Mouse (Mus musculus): ENCODE measurements at regions not wholly inside any gene's neighbourhood (a gene's known extent, or its start where the extent isn't known, plus 50 kb on each side); places are given as distances from the start of the nearest gene placed in this dataset.

GRCm38 (mm10) chr13:99847531-99847930 is 53.4 kb downstream of the Cartpt start:
- peak; percentile 28 for DNase-seq (ENCODE audit: extremely low spot score)

- no peak for DNase-seq (ENCODE audit: extremely low spot score)
Observed at GRCm38 (mm10) chr13:99842626-99843025, 58.3 kb downstream of the Cartpt start.

GRCm38 (mm10) chr13:99839446-99839845 is 61.4 kb downstream of the Cartpt start:
- no peak for DNase-seq (ENCODE audit: extremely low spot score)

DNA sequence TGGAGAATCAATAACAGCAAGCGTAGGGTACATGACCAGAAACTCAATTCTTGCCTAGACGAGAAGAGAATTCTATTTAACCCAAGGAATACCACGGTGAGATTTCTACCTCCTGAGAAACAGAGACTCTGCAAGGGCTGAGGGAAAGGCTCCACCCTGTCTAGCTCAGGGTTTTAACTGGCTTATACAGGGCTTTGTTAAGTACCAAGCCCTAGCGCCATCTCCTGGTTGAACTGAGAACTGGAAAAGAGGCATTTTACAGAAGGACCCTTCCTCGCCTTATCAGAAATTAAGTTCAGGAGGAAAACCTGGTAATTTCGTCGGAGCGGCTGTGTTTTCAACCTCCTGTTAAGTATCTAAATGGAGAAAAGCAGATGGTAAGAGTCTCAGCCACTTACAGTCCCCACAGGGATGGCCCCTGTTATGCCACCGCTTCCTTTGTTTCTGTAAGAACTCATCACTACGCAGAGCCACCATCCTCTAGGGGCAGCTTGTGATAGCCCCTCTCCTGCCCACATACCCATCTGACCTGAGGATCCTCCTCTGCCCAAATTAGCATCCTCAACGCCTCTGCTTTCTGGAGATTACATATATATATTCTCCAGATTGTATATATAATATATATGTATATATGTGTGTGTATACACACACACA is 63.0 kb downstream of the Cartpt start:
- peak; percentile 75 for DNase-seq (ENCODE audit: extremely low spot score)

- DNase-seq (ENCODE audit: extremely low spot score), result no peak
Observed at GRCm38 (mm10) chr13:99837180-99837579, 63.7 kb downstream of the Cartpt start.

GRCm38 (mm10) chr13:99836586-99836985 is 64.3 kb downstream of the Cartpt start:
- DNase-seq (ENCODE audit: extremely low spot score), result no peak

GRCm38 (mm10) chr13:99835518-99835917 is 65.4 kb downstream of the Cartpt start:
- no peak for DNase-seq (ENCODE audit: extremely low spot score)

- no peak for DNase-seq (ENCODE audit: extremely low spot score)
Observed at GRCm38 (mm10) chr13:99830080-99830724, 70.7 kb downstream of the Cartpt start.

GRCm38 (mm10) chr13:99827573-99827972 is 73.3 kb downstream of the Cartpt start:
- no peak for DNase-seq (ENCODE audit: extremely low spot score)

- DNase-seq (ENCODE audit: extremely low spot score), result no peak
Observed at GRCm38 (mm10) chr13:99824625-99825024, 76.3 kb downstream of the Cartpt start.

DNA sequence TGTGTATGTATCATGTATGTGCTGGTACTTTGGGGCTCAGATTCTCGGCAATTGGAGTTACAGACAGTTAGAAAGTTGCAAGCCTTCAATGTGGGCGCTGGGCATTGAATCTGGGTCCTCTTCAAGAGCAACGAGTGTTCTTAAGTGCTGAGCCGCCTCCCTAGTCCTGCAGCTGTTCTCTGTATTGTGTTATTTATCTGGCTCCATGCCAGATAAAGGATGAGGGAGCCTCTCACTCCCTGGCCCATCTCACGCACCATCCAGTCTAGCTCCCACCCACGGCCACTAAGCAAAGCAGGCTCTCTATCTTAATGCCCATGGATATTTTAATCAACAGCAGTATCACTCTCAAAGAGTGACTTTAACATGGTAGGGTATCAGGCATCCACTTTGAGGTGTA is 84.2 kb downstream of the Cartpt start:
- DNase-seq (ENCODE audit: extremely low spot score), result no peak

GRCm38 (mm10) chr13:99815786-99816185 is 85.1 kb downstream of the Cartpt start:
- no peak for DNase-seq (ENCODE audit: extremely low spot score)

DNA sequence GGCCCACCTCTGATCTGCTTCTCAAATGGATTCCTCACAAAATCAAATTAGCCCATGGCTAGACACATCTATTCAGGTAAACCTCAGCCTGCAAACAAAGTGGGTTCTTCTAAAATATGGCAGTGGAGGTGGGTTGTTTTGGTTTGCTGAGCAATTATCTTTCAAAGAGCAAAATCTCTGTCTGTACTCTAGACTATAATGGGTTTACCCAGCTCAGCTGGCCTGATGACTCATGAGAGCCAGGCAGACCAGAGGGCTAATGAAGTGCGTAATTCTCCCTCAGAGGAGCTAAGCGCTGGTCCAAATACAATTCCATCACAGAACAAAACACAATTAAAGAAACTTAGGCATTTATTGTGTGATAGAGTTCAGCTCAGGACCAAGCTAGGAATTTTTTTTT is 86.1 kb downstream of the Cartpt start:
- no peak for DNase-seq (ENCODE audit: extremely low spot score)

DNA sequence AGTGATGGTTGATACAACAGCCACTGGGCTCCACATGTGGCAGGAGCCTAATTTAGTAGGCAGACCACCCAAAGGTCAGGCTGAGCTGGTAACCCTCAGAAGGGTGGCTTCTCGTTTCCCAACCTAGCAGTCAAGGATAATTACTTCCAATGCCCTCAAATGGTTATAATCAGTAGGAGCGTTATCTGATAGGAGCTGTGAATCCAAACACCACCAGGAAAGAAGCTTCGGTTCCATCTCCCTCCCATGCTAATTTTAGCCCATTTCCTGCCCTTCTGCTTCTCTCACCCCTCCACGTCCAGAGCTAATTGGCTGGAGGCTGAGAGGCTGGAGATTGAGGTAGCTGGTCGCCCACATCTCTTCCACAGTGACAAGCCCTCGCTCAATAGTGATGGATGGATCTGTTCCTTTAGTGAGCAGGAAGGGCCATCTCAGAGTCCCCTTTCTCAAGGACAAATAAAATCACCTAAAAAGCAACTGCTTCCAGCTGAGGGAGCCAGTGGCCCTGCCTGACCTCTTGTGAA is 86.8 kb downstream of the Cartpt start:
- no peak for DNase-seq (ENCODE audit: extremely low spot score)

- DNase-seq (ENCODE audit: extremely low spot score), result no peak
Observed at GRCm38 (mm10) chr13:99794448-99794847, 106.4 kb downstream of the Cartpt start.

- DNase-seq (ENCODE audit: extremely low spot score), result no peak
Observed at GRCm38 (mm10) chr13:99793786-99794435, 107.0 kb downstream of the Cartpt start.

- no peak for DNase-seq (ENCODE audit: extremely low spot score)
Observed at GRCm38 (mm10) chr13:99793001-99793400, 107.9 kb downstream of the Cartpt start.

DNA sequence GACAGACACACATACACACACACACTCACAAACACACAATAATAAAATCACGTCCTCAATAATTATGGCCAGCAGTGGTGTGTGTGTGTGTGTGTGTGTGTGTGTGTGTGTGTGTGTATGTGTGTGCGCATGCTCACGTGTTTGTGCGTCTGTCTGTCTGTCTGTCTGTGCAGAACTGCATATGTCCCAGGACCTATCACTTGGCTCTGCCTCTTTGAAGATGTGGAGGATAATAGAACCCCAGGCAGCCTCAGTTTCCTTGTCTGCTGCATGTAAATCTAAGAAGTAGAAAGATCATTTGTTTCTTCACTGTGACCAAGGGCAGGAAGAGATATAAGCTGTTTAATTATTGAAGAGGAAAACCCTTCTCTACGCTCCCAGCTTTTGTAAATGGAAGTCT is 109.9 kb downstream of the Cartpt start:
- no peak for DNase-seq (ENCODE audit: extremely low spot score)

- no peak for DNase-seq (ENCODE audit: extremely low spot score)
Observed at GRCm38 (mm10) chr13:99787760-99788159, 113.1 kb downstream of the Cartpt start.

- no peak for DNase-seq (ENCODE audit: extremely low spot score)
Observed at GRCm38 (mm10) chr13:99785427-99785826, 115.5 kb downstream of the Cartpt start.

GRCm38 (mm10) chr13:99784314-99784713 is 116.6 kb downstream of the Cartpt start:
- DNase-seq (ENCODE audit: extremely low spot score), result no peak

DNA sequence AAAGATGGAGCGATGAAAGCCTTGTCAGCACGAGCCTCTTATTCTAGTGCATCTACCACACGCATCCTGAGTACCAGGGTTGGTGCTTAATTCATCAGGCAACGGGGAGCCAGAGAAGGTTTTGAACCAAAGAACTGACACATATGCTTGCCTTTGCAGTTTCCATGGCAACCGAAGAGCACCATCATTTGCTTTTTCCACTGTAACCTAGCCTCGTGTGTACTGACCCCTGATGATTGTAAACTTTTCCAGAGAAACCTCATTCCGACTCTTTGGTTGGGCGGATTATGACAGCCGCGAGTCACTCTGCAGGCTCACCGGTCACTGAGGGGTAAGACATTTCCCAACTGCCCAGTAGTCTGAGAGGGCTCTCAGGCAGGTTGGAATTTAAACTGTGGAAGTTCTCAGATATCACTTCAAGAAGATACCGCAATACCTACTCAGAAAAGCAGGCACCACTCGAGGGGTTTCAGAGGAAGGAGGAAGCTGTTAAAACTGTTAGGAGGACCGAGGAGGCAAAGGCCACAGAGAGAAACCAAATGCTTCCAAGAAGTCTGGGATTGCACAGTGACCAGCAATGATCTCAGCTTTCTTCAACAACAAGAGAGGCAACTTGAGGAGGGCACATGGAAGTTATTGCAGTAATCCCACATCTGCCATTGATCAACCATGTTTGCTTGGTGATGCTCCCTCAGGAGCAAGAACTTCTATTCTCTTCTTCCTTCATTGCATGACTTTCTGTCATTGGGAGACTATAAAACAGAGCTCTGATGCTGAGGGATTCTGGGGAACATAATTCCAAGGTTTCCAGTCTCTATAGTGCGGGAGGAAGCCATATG is 117.8 kb downstream of the Cartpt start:
- no peak for DNase-seq (ENCODE audit: extremely low spot score)
